Mouse (Mus musculus): Measurements from ENCODE around the gene Heatr9.

GRCm38 (mm10) chr11:83530360-83530759 lies 8.4 kb upstream of the Heatr9 start, which contains the start of gene Ccl5:
- no peak for TF ChIP-seq CTCF (conservative IDR thresholded peaks at IDR 0.05 in 1 of 2, IDR thresholded peaks at IDR 0.05 in 1 of 2; ENCODE audit: low read depth in 2 of 2, low read length in 2 of 2)
- TF ChIP-seq POLR2A (IDR thresholded peaks at IDR 0.05; ENCODE audit: low read depth, low read length): no peak
- no peak for TF ChIP-seq MXI1 (IDR thresholded peaks at IDR 0.05; ENCODE audit: low read depth, low read length)
- TF ChIP-seq NRF1 (IDR thresholded peaks at IDR 0.05; ENCODE audit: low read depth, low read length): no peak
- TF ChIP-seq POLR2AphosphoS2 (IDR thresholded peaks at IDR 0.05; ENCODE audit: low read depth, low read length): no peak
- no peak for TF ChIP-seq USF1 (IDR thresholded peaks at IDR 0.05; ENCODE audit: low read depth, low read length)
- no peak for TF ChIP-seq MEF2A (IDR thresholded peaks at IDR 0.05; ENCODE audit: borderline replicate concordance, low read depth, low read length)
- no peak for TF ChIP-seq EP300 (IDR thresholded peaks at IDR 0.05; ENCODE audit: low read length)
- TF ChIP-seq CHD1 (IDR thresholded peaks at IDR 0.05; ENCODE audit: low read depth, low read length): no peak
- TF ChIP-seq CHD2 (IDR thresholded peaks at IDR 0.05; ENCODE audit: low read length): no peak
- TF ChIP-seq USF2 (conservative IDR thresholded peaks at IDR 0.05; ENCODE audit: low read depth, low read length): no peak

All from CH12.LX (cell line).